Mouse (Mus musculus) MEL (cell line): ENCODE data around the gene Dclre1b. TPM values are rescaled to one million over a fixed set of nuclear protein-coding genes. Genes with fewer than 3 reads are reported as not detected.

ENCODE experiments used
- DNase-seq: peaks from one replicate; pipeline ENCODE4 v3.0.0; 2011; ENCODE audit warnings: low read depth, low spot score
- H3K27ac ChIP-seq: 2 replicates; pipeline ENCODE4 v1.5.1; 2012; ENCODE audit warnings: low read depth, mild to moderate bottlenecking, control low read depth, low read length, moderate library complexity; ENCODE audit not compliant: control insufficient read depth
- H3K27me3 ChIP-seq, 2 experiments: fragments of 150-350 bp in 1 of 2; sonication (generic) in 1 of 2; 2 replicates each; pipeline ENCODE4 v1.6.1; 2012; ENCODE audit warnings: low read length in 2 of 2, mild to moderate bottlenecking in 2 of 2, improper control_type of control experiment in 1 of 2, moderate library complexity in 1 of 2; ENCODE audit not compliant: insufficient read depth in 2 of 2, control insufficient read depth in 1 of 2
- H3K36me3 ChIP-seq, 2 experiments: 2 replicates each; pipeline ENCODE4 v1.6.1; 2012 to 2014; ENCODE audit warnings: low read length in 2 of 2, improper control_type of control experiment in 1 of 2, inconsistent platforms in 1 of 2, mild to moderate bottlenecking in 1 of 2; ENCODE audit not compliant: insufficient read depth in 2 of 2, control insufficient read depth in 1 of 2
- H3K4me1 ChIP-seq, 2 experiments: fragments of 150-350 bp in 1 of 2; sonication (generic) in 1 of 2; 2 replicates each; pipeline ENCODE4 v1.6.1; 2012; ENCODE audit warnings: low read length in 2 of 2, improper control_type of control experiment in 1 of 2, mild to moderate bottlenecking in 1 of 2; ENCODE audit not compliant: insufficient read depth in 2 of 2, control insufficient read depth in 1 of 2
- H3K4me3 ChIP-seq, 2 experiments: fragments of 150-350 bp in 1 of 2; sonication (generic) in 1 of 2; 2 replicates each; pipeline ENCODE4 v1.5.1; 2012; ENCODE audit warnings: low read depth in 2 of 2, low read length in 2 of 2, mild to moderate bottlenecking in 2 of 2, moderate library complexity in 2 of 2, control low read depth in 1 of 2, improper control_type of control experiment in 1 of 2; ENCODE audit not compliant: control insufficient read depth in 1 of 2, insufficient read depth in 1 of 2
- H3K79me2 ChIP-seq: 2 replicates; pipeline ENCODE4 v1.6.1; 2012; ENCODE audit warnings: mild to moderate bottlenecking, low read length, moderate library complexity; ENCODE audit not compliant: control insufficient read depth, poor library complexity, insufficient read depth
- H3K9ac ChIP-seq: 2 replicates; pipeline ENCODE4 v1.6.1; 2012; ENCODE audit warnings: low read depth, mild to moderate bottlenecking, control low read depth, low read length, moderate library complexity; ENCODE audit not compliant: control insufficient read depth, poor library complexity, severe bottlenecking
- H3K9me3 ChIP-seq: fragments of 150-350 bp; sonication (generic); replicated peaks from 2 replicates; pipeline ENCODE4 v1.6.1; 2012; ENCODE audit warnings: mild to moderate bottlenecking, low read length, improper control_type of control experiment, moderate library complexity; ENCODE audit not compliant: insufficient read depth
- CHD1 ChIP-seq: IDR thresholded peaks from 2 replicates; pipeline ENCODE4 v1.6.1; 2012; ENCODE audit warnings: low read depth, mild to moderate bottlenecking, inconsistent platforms, low read length, improper control_type of control experiment
- CHD2 ChIP-seq: IDR thresholded peaks from 2 replicates; pipeline ENCODE4 v1.6.1; 2011; ENCODE audit warnings: low read length, improper control_type of control experiment
- ELF1 ChIP-seq: IDR thresholded peaks from 2 replicates; pipeline ENCODE4 v1.6.1; 2014; ENCODE audit warnings: low read depth, mild to moderate bottlenecking, inconsistent platforms, low read length, improper control_type of control experiment, moderate library complexity
- EP300 ChIP-seq, 2 experiments: IDR thresholded peaks; 2 replicates each; pipeline ENCODE4 v1.6.1; 2011; ENCODE audit warnings: improper control_type of control experiment in 2 of 2, low read length in 2 of 2, low read depth in 1 of 2, mild to moderate bottlenecking in 1 of 2
- GATA1 ChIP-seq: IDR thresholded peaks from 2 replicates; pipeline ENCODE4 v1.6.1; 2011; ENCODE audit warnings: low read depth, low read length, improper control_type of control experiment
- JUND ChIP-seq: IDR thresholded peaks from 2 replicates; pipeline ENCODE4 v1.6.1; 2011; ENCODE audit warnings: low read depth, mild to moderate bottlenecking, improper control_type of control experiment, low read length
- KAT2A ChIP-seq: conservative IDR thresholded peaks from 2 replicates; pipeline ENCODE4 v1.6.1; 2012; ENCODE audit warnings: low read depth, low read length, improper control_type of control experiment, inconsistent platforms
- MAFK ChIP-seq: IDR thresholded peaks from 2 replicates; pipeline ENCODE4 v1.6.1; 2011; ENCODE audit warnings: low read depth, mild to moderate bottlenecking, low read length, improper control_type of control experiment, borderline replicate concordance
- MYB ChIP-seq: IDR thresholded peaks from 2 replicates; pipeline ENCODE4 v1.6.1; 2011; ENCODE audit warnings: mild to moderate bottlenecking, low read depth, low read length, improper control_type of control experiment
- MYC ChIP-seq: IDR thresholded peaks from 2 replicates; pipeline ENCODE4 v1.6.1; 2011; ENCODE audit warnings: low read depth, mild to moderate bottlenecking, low read length, improper control_type of control experiment, moderate library complexity
- NRF1 ChIP-seq: IDR thresholded peaks from 2 replicates; pipeline ENCODE4 v1.6.1; 2014; ENCODE audit warnings: low read depth, mild to moderate bottlenecking, inconsistent platforms, low read length, improper control_type of control experiment, moderate library complexity; ENCODE audit not compliant: poor library complexity, insufficient read depth, severe bottlenecking
- RCOR1 ChIP-seq: IDR thresholded peaks from 2 replicates; pipeline ENCODE4 v1.6.1; 2012; ENCODE audit warnings: low read depth, mild to moderate bottlenecking, inconsistent platforms, low read length, improper control_type of control experiment
- SIN3A ChIP-seq: IDR thresholded peaks from 2 replicates; pipeline ENCODE4 v1.6.1; 2012; ENCODE audit warnings: low read length, improper control_type of control experiment, inconsistent platforms
- TAL1 ChIP-seq: IDR thresholded peaks from 2 replicates; pipeline ENCODE4 v1.6.1; 2012; ENCODE audit warnings: mild to moderate bottlenecking, inconsistent platforms, low read length, moderate library complexity, mixed read lengths
- ZMIZ1 ChIP-seq: IDR thresholded peaks from 2 replicates; pipeline ENCODE4 v1.6.1; 2012; ENCODE audit warnings: low read depth, mild to moderate bottlenecking, inconsistent platforms, low read length, improper control_type of control experiment, moderate library complexity
- polyA plus RNA-seq, 2 experiments: library from polyadenylated mRNA; stranded (reverse) in 1 of 2; unstranded in 1 of 2; fragments of >175 nt in 1 of 2; fragments of >200 nt in 1 of 2; gene quantifications; 2 replicates each; pipeline versions ENCODE4 v1.2.1 to v1.2.4; 2012; ENCODE audit warnings: low replicate concordance in 2 of 2, low read depth in 1 of 2; ENCODE audit not compliant: insufficient read length in 2 of 2, insufficient read depth in 1 of 2, missing spikeins in 1 of 2
- total RNA-seq: library from RNA; depleted of rRNA; stranded (reverse); fragments of 300-350 nt; gene quantifications from 2 replicates; pipeline ENCODE4 v1.2.3, GENCODE M21; 2012

Dclre1b gene
- total and polyA plus RNA-seq, 3 experiments = 11.2 to 25.3 TPM; not detected in 1

GRCm38 (mm10) chr3:103839711-103840110 is 30.5 kb upstream of the Dclre1b start:
- Histone ChIP-seq H3K9ac (no peak overlapping the region), H3K4me3 (no peak overlapping the region), H3K36me3 (no peaks in the 10 kb centered on the region), H3K4me1 (no peaks in the 10 kb centered on the region), H3K27ac (no peak overlapping the region), H3K79me2 (no peaks in the 10 kb centered on the region), H3K27me3 (no peaks in the 10 kb centered on the region), H3K9me3 (no peaks in the 10 kb centered on the region)
- no peak for TF ChIP-seq GATA1
- no peak for TF ChIP-seq MYC
- TF ChIP-seq RCOR1 = no peak
- DNase-seq = no peak

GRCm38 (mm10) chr3:103836453-103836852 is 27.2 kb upstream of the Dclre1b start:
- Histone ChIP-seq H3K79me2 (no peaks in the 10 kb centered on the region), H3K9me3 (no peaks in the 10 kb centered on the region), H3K36me3 (peaks cover 0 to 15% of the 10 kb centered on the region in 2 experiments; a peak in 2 of 4 replicates), H3K27ac (no peak overlapping the region), H3K4me3 (no peak overlapping the region), H3K9ac (no peak overlapping the region), H3K27me3 (no peaks in the 10 kb centered on the region), H3K4me1 (peaks cover 6 to 10% of the 10 kb centered on the region in 2 experiments)
- TF ChIP-seq MAFK (no peak), CHD1 (no peak), MYB (no peak), SIN3A (no peak), ELF1 (no peak), NRF1 (no peak), EP300 (IDR thresholded peaks at IDR 0.05; ENCODE audit: low read depth in 1 of 2, low read length in 2 of 2) (no peak), JUND (no peak), TAL1 (no peak), KAT2A (no peak), ZMIZ1 (no peak), CHD2 (no peak)
- DNase-seq = no peak

DNA sequence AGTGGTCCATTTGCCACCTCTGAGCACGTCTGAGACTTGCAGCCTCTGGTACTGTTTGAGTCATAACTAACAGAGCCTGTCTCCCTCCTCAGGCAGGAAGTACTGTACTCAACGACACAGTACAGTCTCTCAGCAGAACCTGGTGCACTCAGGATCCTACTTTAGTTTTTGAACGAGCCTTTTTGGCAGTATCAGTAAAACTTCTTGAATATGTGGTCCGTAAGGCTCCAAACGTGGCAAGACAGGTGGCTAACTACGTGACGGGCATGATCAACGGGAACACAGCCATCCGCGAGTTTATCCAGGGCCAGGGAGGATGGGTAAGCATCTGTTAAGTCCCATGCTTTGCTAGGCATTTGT is 26.7 kb upstream of the Dclre1b start:
- Histone ChIP-seq H3K4me3 (no peak overlapping the region), H3K79me2 (no peaks in the 10 kb centered on the region), H3K27ac (no peak overlapping the region), H3K4me1 (peaks cover 6 to 10% of the 10 kb centered on the region in 2 experiments), H3K36me3 (peaks cover 0 to 15% of the 10 kb centered on the region in 2 experiments; a peak in 2 of 4 replicates), H3K9me3 (no peaks in the 10 kb centered on the region), H3K9ac (no peak overlapping the region), H3K27me3 (no peaks in the 10 kb centered on the region)
- TF ChIP-seq SIN3A = no peak
- DNase-seq = no peak
